Mouse (Mus musculus): ENCODE measurements around the gene A3galt2.

A3galt2 gene

GRCm38 (mm10) chr4:128727019-128727720 lies 28.0 kb upstream of the A3galt2 start:
- in situ Hi-C loops (cut with MboI, MseI) = loop anchor here (10.0 kb wide), 1 partner anchor 1118 kb away; no protein-coding TSS in a partner anchor

DNA sequence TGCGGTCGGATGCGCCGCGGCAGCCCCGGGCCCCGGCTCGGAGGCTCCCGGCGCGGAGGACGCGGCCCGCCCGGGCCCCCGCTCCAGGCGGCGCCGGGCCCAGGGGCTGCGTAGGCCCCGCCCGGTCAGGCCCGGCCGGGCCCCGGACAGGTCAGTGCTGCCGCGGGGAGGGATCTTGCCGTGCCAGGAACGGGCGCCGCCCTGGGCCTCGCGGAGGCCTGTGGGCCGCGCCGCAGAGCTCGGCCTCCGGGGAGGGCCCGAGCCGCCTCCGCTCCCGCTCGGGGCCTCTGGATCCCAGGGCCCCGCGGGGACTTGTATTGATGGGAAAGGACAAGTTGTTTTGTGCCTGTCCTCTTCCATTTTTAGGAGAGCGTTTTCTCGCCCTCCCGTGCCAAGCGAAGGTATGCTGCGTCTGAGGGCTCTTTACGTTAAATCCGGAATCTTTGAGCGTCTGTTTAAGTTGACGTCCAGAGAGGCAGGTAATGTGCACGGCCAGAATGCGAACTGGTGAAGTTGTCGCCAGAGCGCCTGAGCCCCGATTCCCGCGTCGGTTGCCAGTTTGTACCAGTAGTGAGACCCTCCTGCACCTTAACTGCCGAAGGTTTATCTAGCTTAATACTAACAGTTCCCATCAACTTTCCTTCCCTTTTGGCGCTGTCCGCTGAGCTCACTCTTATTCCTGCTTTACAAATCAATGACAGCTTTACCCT lies 27.3 kb upstream of the A3galt2 start:
- in situ Hi-C loops (cut with MboI, MseI) = loop anchor here (10.0 kb wide), 1 partner anchor 1117 kb away; no protein-coding TSS in a partner anchor

GRCm38 (mm10) chr4:128728431-128728851 lies 26.7 kb upstream of the A3galt2 start:
- in situ Hi-C loops (cut with MboI, MseI) = loop anchor here (10.0 kb wide), 1 partner anchor 1116 kb away; no protein-coding TSS in a partner anchor

- in situ Hi-C loops (cut with MboI, MseI) = loop anchor here (10.0 kb wide), 1 partner anchor 1116 kb away; no protein-coding TSS in a partner anchor
Measured at GRCm38 (mm10) chr4:128729033-128729708, 26.0 kb upstream of the A3galt2 start.

DNA sequence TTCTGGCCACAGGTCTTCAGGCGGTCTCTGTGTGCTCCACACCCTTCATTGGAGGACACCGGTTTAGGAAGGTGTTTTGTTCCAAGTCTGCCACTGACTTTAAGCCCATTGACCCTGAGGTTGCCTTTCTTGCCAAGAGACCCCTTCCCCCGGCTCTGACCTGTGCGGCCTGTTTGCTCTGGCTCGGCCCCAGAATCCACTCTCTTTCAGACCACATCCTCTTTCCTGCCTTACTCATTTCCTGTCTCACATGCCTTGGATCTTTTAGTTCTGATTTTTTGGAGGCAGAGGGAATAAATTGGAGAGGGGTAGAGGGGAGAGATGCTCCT lies 25.5 kb upstream of the A3galt2 start:
- in situ Hi-C loops (cut with MboI, MseI) = loop anchor here (10.0 kb wide), 1 partner anchor 1115 kb away; no protein-coding TSS in a partner anchor

DNA sequence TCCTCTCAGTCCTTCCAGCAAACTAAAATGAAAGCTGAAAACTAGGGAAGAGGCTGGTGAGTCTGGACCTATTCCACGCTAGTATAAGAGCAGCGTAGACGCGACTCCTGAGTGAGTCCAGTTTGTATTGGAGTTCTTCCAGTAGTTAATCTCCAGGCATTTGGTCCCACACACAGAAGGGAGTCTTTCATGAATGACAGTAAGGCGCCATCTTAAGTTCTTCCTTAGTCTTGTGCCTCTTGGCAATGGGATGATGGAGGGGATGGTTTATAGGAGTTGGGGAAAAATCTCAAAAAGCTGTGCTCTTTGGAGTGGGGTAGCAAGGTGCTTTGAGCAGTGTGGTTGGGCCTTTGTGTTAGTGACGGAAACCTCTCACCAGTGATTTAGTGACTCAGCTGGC lies 24.9 kb upstream of the A3galt2 start:
- in situ Hi-C loops (cut with MboI, MseI) = no loop called here

DNA sequence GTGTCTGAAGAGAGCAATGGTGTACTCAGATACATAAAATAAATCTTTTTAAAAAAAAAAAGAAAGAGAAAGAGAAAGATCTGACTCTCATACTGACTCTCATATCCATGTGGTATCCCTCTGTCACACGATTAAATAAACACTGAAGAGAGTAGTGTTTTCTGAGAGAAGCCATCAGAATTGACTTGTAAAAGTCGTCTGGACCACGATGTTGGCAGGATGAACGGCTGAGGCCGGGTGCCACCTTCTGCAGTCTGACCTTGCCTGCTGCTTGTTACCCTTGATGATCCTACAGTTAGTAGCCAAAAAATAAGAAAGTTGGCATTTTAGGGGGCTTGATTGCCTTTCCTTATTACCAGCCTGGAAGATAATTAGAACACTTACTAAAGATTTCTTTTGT lies 22.4 kb upstream of the A3galt2 start:
- in situ Hi-C loops (cut with MboI, MseI) = no loop called here

DNA sequence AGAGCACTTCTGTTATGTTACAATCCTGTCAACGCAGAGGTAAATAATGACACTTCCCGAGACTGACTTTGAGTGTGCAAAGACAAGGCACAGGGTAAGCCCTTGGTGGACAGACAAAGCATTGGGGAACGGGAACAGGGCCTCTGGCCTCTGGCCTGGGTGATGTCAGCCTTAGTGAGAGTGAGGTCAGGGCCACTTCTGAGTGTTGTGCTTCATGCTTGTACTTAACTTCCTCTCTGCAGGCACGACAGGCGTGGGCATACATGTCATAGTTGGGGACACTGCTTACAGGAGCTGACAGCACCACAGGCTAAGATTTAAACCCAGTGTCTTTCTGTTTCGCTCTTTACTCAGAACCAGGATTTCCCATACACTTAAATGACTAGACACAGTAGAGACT lies 21.7 kb upstream of the A3galt2 start:
- in situ Hi-C loops (cut with MboI, MseI) = no loop called here

GRCm38 (mm10) chr4:128734217-128734616 lies 20.9 kb upstream of the A3galt2 start:
- in situ Hi-C loops (cut with MboI, MseI) = no loop called here

DNA sequence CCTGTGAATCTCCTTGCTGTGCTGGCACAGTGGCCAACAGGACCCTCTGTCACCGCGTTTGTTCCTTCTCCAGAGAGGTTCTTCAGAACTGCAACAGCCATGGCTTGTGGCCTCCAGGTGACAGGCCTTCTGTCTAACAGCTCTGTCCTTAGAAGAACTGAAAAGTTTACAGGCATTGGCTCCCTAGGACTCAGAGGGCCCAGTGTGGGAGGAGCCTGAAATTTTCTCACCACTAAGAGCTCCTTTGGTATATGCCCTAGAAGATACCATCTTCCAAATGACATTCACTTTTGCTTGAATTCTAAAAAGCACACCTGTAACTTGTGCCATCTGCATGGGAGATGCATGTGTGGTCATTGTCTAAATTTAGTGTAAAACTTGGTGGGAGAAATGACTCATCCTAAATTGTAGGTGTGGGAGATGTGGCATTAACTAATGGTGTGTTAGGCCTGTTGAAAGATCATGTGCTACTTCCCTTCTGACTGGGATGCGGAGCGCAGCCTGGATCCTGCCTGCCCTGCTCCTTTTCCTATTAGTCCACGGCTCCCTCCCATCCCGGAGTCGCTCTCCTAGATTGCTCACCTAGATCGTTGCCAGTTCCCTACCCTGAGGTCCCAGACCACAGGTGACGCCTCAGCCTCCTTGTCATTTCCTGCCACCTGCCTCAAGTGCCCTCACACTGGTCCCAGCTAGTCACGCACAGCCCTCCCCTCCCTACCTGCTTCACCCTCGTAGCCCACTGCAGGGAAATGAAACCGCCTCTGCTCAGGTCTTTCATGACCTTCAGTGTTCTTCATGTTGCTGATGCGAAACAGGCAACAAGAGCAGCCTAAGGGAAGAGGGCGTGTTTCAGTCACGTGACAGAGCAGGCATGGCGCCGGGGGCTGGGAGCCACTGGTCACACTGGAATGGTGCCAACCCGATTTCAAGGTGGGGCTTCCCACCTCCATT lies 20.2 kb upstream of the A3galt2 start:
- in situ Hi-C loops (cut with MboI, MseI) = no loop called here

DNA sequence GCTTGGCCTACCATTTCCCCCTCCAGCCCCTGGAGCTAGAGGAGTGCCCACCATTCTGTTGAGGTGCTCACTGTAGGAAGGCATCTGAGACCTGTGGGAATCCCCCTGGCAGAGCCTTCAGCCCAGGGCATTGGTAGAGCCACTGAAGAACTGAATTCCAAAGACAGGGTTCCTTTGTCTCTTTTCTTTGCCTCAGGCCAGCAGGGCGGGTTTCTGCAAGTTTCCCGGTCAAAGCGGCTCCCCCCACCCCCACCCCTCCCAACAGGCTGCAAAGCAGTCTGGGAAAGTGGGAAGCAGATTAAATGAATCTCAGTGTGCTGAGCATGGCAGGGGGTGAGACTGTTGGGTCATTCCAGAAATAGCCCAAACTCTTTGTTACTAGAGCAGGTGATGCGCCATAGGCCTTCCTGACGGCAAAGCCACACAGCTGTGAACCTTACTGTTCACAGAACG lies 18.0 kb upstream of the A3galt2 start:
- in situ Hi-C loops (cut with MboI, MseI) = no loop called here

GRCm38 (mm10) chr4:128737825-128738610 lies 17.1 kb upstream of the A3galt2 start:
- in situ Hi-C loops (cut with MboI, MseI) = no loop called here

GRCm38 (mm10) chr4:128740878-128741277 lies 14.3 kb upstream of the A3galt2 start:
- in situ Hi-C loops (cut with MboI, MseI) = no loop called here

- in situ Hi-C loops (cut with MboI, MseI) = no loop called here
Measured at GRCm38 (mm10) chr4:128741906-128742305, 13.3 kb upstream of the A3galt2 start.

- in situ Hi-C loops (cut with MboI, MseI) = no loop called here
Measured at GRCm38 (mm10) chr4:128742379-128742970, 12.7 kb upstream of the A3galt2 start.

DNA sequence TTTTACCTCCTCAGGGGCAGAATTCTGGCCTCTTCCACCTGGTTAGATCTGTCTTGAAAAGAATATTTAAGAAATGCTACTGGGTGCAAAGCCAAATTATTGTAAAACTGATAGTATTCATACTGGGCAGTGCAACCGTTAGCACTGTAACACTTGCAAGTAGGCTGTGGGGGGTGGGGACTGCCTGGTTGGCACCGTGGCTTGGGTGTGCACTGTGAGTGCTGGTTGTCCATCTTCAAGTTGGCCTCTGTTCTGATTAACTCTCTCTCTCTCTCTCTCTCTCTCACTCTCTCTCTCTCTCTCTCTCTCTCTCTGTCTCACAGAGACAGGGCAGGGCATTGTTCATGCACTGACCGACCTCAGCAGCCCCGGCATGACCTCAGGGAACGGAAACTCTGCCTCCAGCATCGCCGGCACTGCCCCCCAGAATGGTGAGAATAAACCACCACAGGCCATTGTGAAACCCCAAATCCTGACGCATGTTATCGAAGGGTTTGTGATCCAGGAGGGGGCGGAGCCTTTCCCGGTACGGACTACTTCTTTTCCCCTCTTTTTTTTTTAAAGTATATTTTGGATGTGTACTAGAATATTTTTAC lies 12.0 kb upstream of the A3galt2 start:
- in situ Hi-C loops (cut with MboI, MseI) = no loop called here

GRCm38 (mm10) chr4:128745160-128745559 lies 10.0 kb upstream of the A3galt2 start:
- in situ Hi-C loops (cut with MboI, MseI) = no loop called here

DNA sequence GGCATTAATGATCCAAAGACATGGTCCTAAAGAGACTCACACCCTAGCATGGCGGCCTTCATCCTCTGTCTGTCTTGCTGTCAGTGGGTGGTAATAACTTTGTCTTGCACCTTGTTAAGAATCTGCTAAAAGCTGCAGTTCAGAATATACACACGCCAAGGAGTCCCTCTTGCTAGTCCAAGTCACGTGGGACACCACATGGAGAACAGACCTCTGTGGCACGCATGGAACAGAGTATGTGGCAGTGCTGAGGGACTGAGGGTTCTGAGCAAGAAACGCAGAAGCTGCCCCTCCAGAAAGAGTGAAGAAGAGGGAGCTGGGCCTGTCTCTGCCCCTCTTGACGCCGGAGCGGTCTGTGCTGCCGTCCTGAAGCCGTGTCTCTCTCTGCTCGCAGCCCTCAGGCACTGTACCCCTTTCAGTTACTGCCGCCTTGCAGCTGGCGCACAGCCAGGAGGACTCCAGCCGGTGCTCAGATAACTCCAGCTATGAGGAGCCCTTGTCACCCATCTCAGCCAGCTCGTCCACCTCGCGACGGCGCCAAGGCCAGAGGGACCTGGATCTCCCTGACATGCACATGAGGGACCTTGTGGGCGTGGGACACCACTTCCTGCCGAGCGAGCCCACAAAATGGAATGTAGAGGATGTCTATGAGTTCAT lies 7.4 kb upstream of the A3galt2 start:
- in situ Hi-C loops (cut with MboI, MseI) = no loop called here

DNA sequence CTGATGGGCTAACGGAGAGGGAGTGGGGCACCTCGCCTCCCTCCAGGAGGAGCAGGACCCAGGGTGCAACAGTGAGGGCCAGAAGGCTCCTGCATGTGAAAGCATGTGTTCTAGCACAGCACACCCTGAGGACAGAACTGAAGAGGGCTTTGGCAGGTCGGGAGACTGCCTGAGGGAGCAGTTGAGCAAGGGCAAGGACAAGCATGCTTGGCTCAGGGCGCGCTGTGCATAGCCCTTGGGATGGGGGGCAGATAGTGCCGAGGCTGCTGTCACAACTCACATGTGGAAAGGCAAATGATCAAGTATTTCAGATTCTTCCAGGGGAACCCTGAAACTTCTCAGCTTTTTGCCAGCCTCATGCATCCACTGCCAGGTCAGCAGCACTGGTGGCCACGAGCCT lies 6.9 kb upstream of the A3galt2 start:
- in situ Hi-C loops (cut with MboI, MseI) = no loop called here
